Mouse (Mus musculus) CH12.LX (cell line): ENCODE measurements at regions not wholly inside any gene's neighbourhood (a gene's known extent, or its start where the extent isn't known, plus 50 kb on each side); places are given as distances from the start of the nearest gene placed in this dataset.

ENCODE experiments used
- CTCF ChIP-seq, 2 experiments: IDR thresholded peaks in 1 of 2; conservative IDR thresholded peaks in 1 of 2; 2 replicates each; pipeline ENCODE4 v1.5.1; 2011 to 2012; ENCODE audit warnings: low read depth in 2 of 2, low read length in 2 of 2, improper control_type of control experiment in 1 of 2, inconsistent platforms in 1 of 2, mild to moderate bottlenecking in 1 of 2, moderate library complexity in 1 of 2
- E2F4 ChIP-seq: IDR thresholded peaks from 2 replicates; pipeline ENCODE4 v1.6.1; 2011; ENCODE audit warnings: low read depth, low read length, improper control_type of control experiment; ENCODE audit not compliant: insufficient replicate concordance
- HCFC1 ChIP-seq: IDR thresholded peaks from 2 replicates; pipeline ENCODE4 v1.6.1; 2012; ENCODE audit warnings: low read depth, mild to moderate bottlenecking, inconsistent platforms, low read length, improper control_type of control experiment
- IRF4 ChIP-seq: IDR thresholded peaks from 2 replicates; pipeline ENCODE4 v1.6.1; 2014; ENCODE audit warnings: low read depth, mild to moderate bottlenecking, inconsistent platforms, low read length, improper control_type of control experiment
- JUND ChIP-seq: conservative IDR thresholded peaks from 2 replicates; pipeline ENCODE4 v1.6.1; 2011; ENCODE audit warnings: low read depth, low read length, improper control_type of control experiment
- MAX ChIP-seq: IDR thresholded peaks from 2 replicates; pipeline ENCODE4 v1.6.1; 2011; ENCODE audit warnings: low read length, improper control_type of control experiment
- MAZ ChIP-seq: IDR thresholded peaks from 2 replicates; pipeline ENCODE4 v1.6.1; 2012; ENCODE audit warnings: low read depth, mild to moderate bottlenecking, inconsistent platforms, low read length, improper control_type of control experiment, moderate library complexity
- NELFE ChIP-seq: IDR thresholded peaks from 2 replicates; pipeline ENCODE4 v1.6.1; 2011; ENCODE audit warnings: low read depth, low read length, improper control_type of control experiment
- RCOR1 ChIP-seq: conservative IDR thresholded peaks from 2 replicates; pipeline ENCODE4 v1.6.1; 2012; ENCODE audit warnings: low read depth, mild to moderate bottlenecking, inconsistent platforms, low read length, improper control_type of control experiment
- USF1 ChIP-seq: IDR thresholded peaks from 2 replicates; pipeline ENCODE4 v1.6.1; 2014; ENCODE audit warnings: low read depth, mild to moderate bottlenecking, inconsistent platforms, low read length, improper control_type of control experiment
- ZC3H11A ChIP-seq: IDR thresholded peaks from 2 replicates; pipeline ENCODE4 v1.6.1; 2012; ENCODE audit warnings: low read depth, mild to moderate bottlenecking, inconsistent platforms, low read length, improper control_type of control experiment
- ZMIZ1 ChIP-seq: IDR thresholded peaks from 2 replicates; pipeline ENCODE4 v1.6.1; 2012; ENCODE audit warnings: low read depth, mild to moderate bottlenecking, inconsistent platforms, low read length, improper control_type of control experiment

DNA sequence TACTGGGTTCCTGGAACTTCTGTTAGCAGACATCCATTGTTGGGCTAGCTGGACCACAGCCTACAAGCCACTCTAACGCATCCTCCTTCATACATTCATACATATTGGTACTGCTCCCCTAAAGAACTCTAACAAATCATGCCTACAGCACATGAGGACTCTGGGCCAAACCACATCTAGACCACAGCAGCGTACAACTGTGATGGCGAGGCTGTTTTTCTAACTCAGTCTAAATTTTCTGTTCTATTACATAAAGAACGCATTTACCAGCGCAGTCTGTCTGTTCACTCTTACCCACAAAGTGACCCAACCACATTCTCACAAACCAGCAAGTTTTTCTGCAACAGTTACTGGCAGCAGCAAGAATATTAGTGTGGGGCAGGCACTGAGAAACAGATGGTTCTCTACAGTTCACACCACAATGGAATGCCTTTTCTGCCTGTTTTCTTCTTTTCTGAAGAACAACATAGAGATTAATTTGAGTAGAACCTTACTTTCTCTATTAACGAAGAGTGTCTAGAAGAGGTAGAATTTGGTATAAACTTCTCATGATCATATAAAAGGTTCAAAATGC lies 648.2 kb upstream of the Cdh11 start:
- TF ChIP-seq RCOR1, result no peak
- no peak for TF ChIP-seq JUND
- TF ChIP-seq MAZ, result no peak
- no peak for TF ChIP-seq E2F4
- no peak for TF ChIP-seq CTCF (conservative IDR thresholded peaks at IDR 0.05 in 1 of 2, IDR thresholded peaks at IDR 0.05 in 1 of 2; ENCODE audit: low read depth in 2 of 2, low read length in 2 of 2)
- no peak for TF ChIP-seq MAX
- no peak for TF ChIP-seq ZMIZ1
- no peak for TF ChIP-seq HCFC1
- no peak for TF ChIP-seq ZC3H11A
- no peak for TF ChIP-seq USF1
- TF ChIP-seq NELFE, result no peak
- no peak for TF ChIP-seq IRF4
